Mouse (Mus musculus) CH12.LX (cell line): ENCODE data around the gene Arih1. TPM values are rescaled to one million over a fixed set of nuclear protein-coding genes. Genes with fewer than 3 reads are reported as not detected.

Source experiments
- DNase-seq: peaks from one replicate; pipeline ENCODE4 v3.0.0-alpha.2; 2013; ENCODE audit errors: extremely low read depth
- H3K27ac ChIP-seq: 2 replicates; pipeline ENCODE4 v1.5.1; 2012; ENCODE audit warnings: low read depth, mild to moderate bottlenecking, control low read depth, moderate library complexity; ENCODE audit not compliant: insufficient read depth
- H3K27me3 ChIP-seq: replicated peaks from 2 replicates; pipeline ENCODE3; 2012; ENCODE audit warnings: inconsistent platforms
- H3K36me3 ChIP-seq, 2 experiments: replicated peaks in 1 of 2; 2 replicates each; pipeline versions ENCODE3 to v1.6.1; 2012; ENCODE audit warnings: inconsistent platforms in 1 of 2, low read length in 1 of 2, mild to moderate bottlenecking in 1 of 2, mixed read lengths in 1 of 2, moderate library complexity in 1 of 2; ENCODE audit not compliant: control insufficient read depth in 1 of 2, insufficient read depth in 1 of 2
- H3K4me1 ChIP-seq, 2 experiments: 2 replicates each; pipeline ENCODE4 v1.6.1; 2012; ENCODE audit warnings: inconsistent platforms in 1 of 2, moderate library complexity in 1 of 2; ENCODE audit not compliant: insufficient read depth in 2 of 2, control insufficient read depth in 1 of 2
- H3K4me2 ChIP-seq: 2 replicates; pipeline ENCODE4 v1.6.1; 2012; ENCODE audit warnings: low read depth, mild to moderate bottlenecking, control low read depth; ENCODE audit not compliant: poor library complexity, insufficient read depth, severe bottlenecking
- H3K4me3 ChIP-seq, 3 experiments: fragments of 150-350 bp in 1 of 3; sonication (generic) in 1 of 3; replicated peaks in 1 of 3; 2 replicates each; pipeline versions ENCODE3 to v1.5.1; 2011 to 2012; ENCODE audit warnings: low read depth in 2 of 3, low read length in 2 of 3, mild to moderate bottlenecking in 2 of 3, moderate library complexity in 2 of 3, control low read depth in 1 of 3, improper control_type of control experiment in 1 of 3, inconsistent platforms in 1 of 3, mixed read lengths in 1 of 3; ENCODE audit not compliant: poor library complexity in 1 of 3
- H3K79me2 ChIP-seq: replicated peaks from 2 replicates; pipeline ENCODE4 v1.6.1; 2012; ENCODE audit warnings: mild to moderate bottlenecking, moderate library complexity; ENCODE audit not compliant: control insufficient read depth, poor library complexity, insufficient read depth, severe bottlenecking; ENCODE audit errors: extremely low read depth
- H3K9ac ChIP-seq: 2 replicates; pipeline ENCODE4 v1.6.1; 2012; ENCODE audit warnings: low read depth, mild to moderate bottlenecking, control low read depth, moderate library complexity; ENCODE audit not compliant: insufficient read depth
- H3K9me3 ChIP-seq: replicated peaks from 2 replicates; pipeline ENCODE3; 2012; ENCODE audit warnings: low read length, inconsistent platforms, mixed read lengths
- BHLHE40 ChIP-seq: IDR thresholded peaks from 2 replicates; pipeline ENCODE4 v1.6.1; 2011; ENCODE audit warnings: mild to moderate bottlenecking, low read depth, low read length, improper control_type of control experiment
- CHD1 ChIP-seq: IDR thresholded peaks from 2 replicates; pipeline ENCODE4 v1.6.1; 2012; ENCODE audit warnings: low read depth, low read length, improper control_type of control experiment, inconsistent platforms
- CTCF ChIP-seq, 2 experiments: IDR thresholded peaks in 1 of 2; conservative IDR thresholded peaks in 1 of 2; 2 replicates each; pipeline ENCODE4 v1.5.1; 2011 to 2012; ENCODE audit warnings: low read depth in 2 of 2, low read length in 2 of 2, improper control_type of control experiment in 1 of 2, inconsistent platforms in 1 of 2, mild to moderate bottlenecking in 1 of 2, moderate library complexity in 1 of 2
- E2F4 ChIP-seq: IDR thresholded peaks from 2 replicates; pipeline ENCODE4 v1.6.1; 2011; ENCODE audit warnings: low read depth, low read length, improper control_type of control experiment; ENCODE audit not compliant: insufficient replicate concordance
- ELF1 ChIP-seq: IDR thresholded peaks from 2 replicates; pipeline ENCODE4 v1.6.1; 2014; ENCODE audit warnings: low read depth, mild to moderate bottlenecking, inconsistent platforms, low read length, improper control_type of control experiment
- ETS1 ChIP-seq: conservative IDR thresholded peaks from 2 replicates; pipeline ENCODE4 v1.6.1; 2012; ENCODE audit warnings: low read depth, mild to moderate bottlenecking, inconsistent platforms, low read length, improper control_type of control experiment, moderate library complexity
- HCFC1 ChIP-seq: IDR thresholded peaks from 2 replicates; pipeline ENCODE4 v1.6.1; 2012; ENCODE audit warnings: low read depth, mild to moderate bottlenecking, inconsistent platforms, low read length, improper control_type of control experiment
- IRF4 ChIP-seq: IDR thresholded peaks from 2 replicates; pipeline ENCODE4 v1.6.1; 2014; ENCODE audit warnings: low read depth, mild to moderate bottlenecking, inconsistent platforms, low read length, improper control_type of control experiment
- JUN ChIP-seq: IDR thresholded peaks from 2 replicates; pipeline ENCODE4 v1.6.1; 2011; ENCODE audit warnings: low read depth, mild to moderate bottlenecking, low read length, improper control_type of control experiment, moderate library complexity; ENCODE audit not compliant: insufficient read depth
- MAFK ChIP-seq: IDR thresholded peaks from 2 replicates; pipeline ENCODE4 v1.6.1; 2011; ENCODE audit warnings: low read length, improper control_type of control experiment; ENCODE audit not compliant: insufficient replicate concordance
- MAX ChIP-seq: IDR thresholded peaks from 2 replicates; pipeline ENCODE4 v1.6.1; 2011; ENCODE audit warnings: low read length, improper control_type of control experiment
- MEF2A ChIP-seq: IDR thresholded peaks from 2 replicates; pipeline ENCODE4 v1.6.1; 2014; ENCODE audit warnings: low read depth, mild to moderate bottlenecking, inconsistent platforms, low read length, improper control_type of control experiment, borderline replicate concordance
- MXI1 ChIP-seq: IDR thresholded peaks from 2 replicates; pipeline ENCODE4 v1.6.1; 2011; ENCODE audit warnings: mild to moderate bottlenecking, low read depth, low read length, improper control_type of control experiment
- NELFE ChIP-seq: IDR thresholded peaks from 2 replicates; pipeline ENCODE4 v1.6.1; 2011; ENCODE audit warnings: low read depth, low read length, improper control_type of control experiment
- NRF1 ChIP-seq: IDR thresholded peaks from 2 replicates; pipeline ENCODE4 v1.6.1; 2014; ENCODE audit warnings: low read depth, mild to moderate bottlenecking, inconsistent platforms, low read length, improper control_type of control experiment, moderate library complexity
- PAX5 ChIP-seq: IDR thresholded peaks from 2 replicates; pipeline ENCODE4 v1.6.1; 2012; ENCODE audit warnings: low read length, inconsistent platforms, mixed read lengths
- POLR2A ChIP-seq: IDR thresholded peaks from 2 replicates; pipeline ENCODE4 v1.6.1; 2011; ENCODE audit warnings: low read depth, mild to moderate bottlenecking, improper control_type of control experiment, low read length
- RCOR1 ChIP-seq: conservative IDR thresholded peaks from 2 replicates; pipeline ENCODE4 v1.6.1; 2012; ENCODE audit warnings: low read depth, mild to moderate bottlenecking, inconsistent platforms, low read length, improper control_type of control experiment
- SIN3A ChIP-seq: IDR thresholded peaks from 2 replicates; pipeline ENCODE4 v1.6.1; 2012; ENCODE audit warnings: low read length, improper control_type of control experiment, inconsistent platforms
- TCF12 ChIP-seq: IDR thresholded peaks from 2 replicates; pipeline ENCODE4 v1.6.1; 2014; ENCODE audit warnings: low read depth, mild to moderate bottlenecking, inconsistent platforms, low read length, improper control_type of control experiment
- UBTF ChIP-seq: IDR thresholded peaks from 2 replicates; pipeline ENCODE4 v1.6.1; 2012; ENCODE audit warnings: low read depth, mild to moderate bottlenecking, inconsistent platforms, low read length, improper control_type of control experiment, moderate library complexity
- ZC3H11A ChIP-seq: IDR thresholded peaks from 2 replicates; pipeline ENCODE4 v1.6.1; 2012; ENCODE audit warnings: low read depth, mild to moderate bottlenecking, inconsistent platforms, low read length, improper control_type of control experiment
- ZKSCAN1 ChIP-seq: IDR thresholded peaks from 2 replicates; pipeline ENCODE4 v1.6.1; 2012; ENCODE audit warnings: low read depth, inconsistent platforms, low read length, improper control_type of control experiment, borderline replicate concordance
- dilution Hi-C: fragments of 300-500 bp; cut with MboI; formaldehyde crosslinking; loops from 2 replicates; pipeline ENCODE4 v1.14.3; 2020; ENCODE audit warnings: low sequenced_read_pairs; ENCODE audit not compliant: extremely low pct_unique_long_range_greater_than_20kb, extremely low pct_ligation_motif_present
- in situ Hi-C: fragments of 300-500 bp; cut with MboI; formaldehyde crosslinking; loops from 3 replicates; pipeline ENCODE4 v1.14.3; 2019; ENCODE audit warnings: low sequenced_read_pairs, low pct_ligation_motif_present, low pct_unique_long_range_greater_than_20kb, mixed read lengths
- polyA plus RNA-seq: library from polyadenylated mRNA; unstranded; fragments of >175 nt; gene quantifications from 2 replicates; pipeline ENCODE4 v1.2.1, GENCODE M21; 2012; ENCODE audit warnings: low read depth; ENCODE audit not compliant: insufficient read length
- total RNA-seq, 2 experiments: library from RNA; depleted of rRNA; stranded (reverse); fragments of 300-350 nt in 1 of 2; fragments of >200 nt in 1 of 2; gene quantifications; 2 replicates each; pipeline ENCODE4 v1.2.3; 2012 to 2014

Gene Arih1
- total and polyA plus RNA-seq, 3 experiments: 38.7 to 68.7 (median 52.4) TPM

- TF ChIP-seq ZC3H11A (no peak), POLR2A (no peak), IRF4 (no peak), NRF1 (no peak), UBTF (no peak), MAX (no peak), ETS1 (no peak), BHLHE40 (no peak), NELFE (no peak), ELF1 (no peak), MXI1 (no peak), CTCF (conservative IDR thresholded peaks at IDR 0.05 in 1 of 2, IDR thresholded peaks at IDR 0.05 in 1 of 2; ENCODE audit: low read depth in 2 of 2, low read length in 2 of 2) (no peak), ZKSCAN1 (no peak), RCOR1 (no peak), E2F4 (no peak), HCFC1 (no peak), JUN (no peak), MAFK (no peak), CHD1 (no peak)
- no peaks in the 10 kb centered on the region for H3K36me3 ChIP-seq
- in situ Hi-C loops: no loop called here
- no peaks in the 10 kb centered on the region for H3K27me3 ChIP-seq
- no peak overlapping the region for H3K27ac ChIP-seq
- H3K4me1 ChIP-seq: peaks cover 0 to 10% of the 10 kb centered on the region in 2 experiments; a peak in 1 of 4 replicates
- no peak overlapping the region for H3K4me3 ChIP-seq
- H3K79me2 ChIP-seq: no peaks in the 10 kb centered on the region
- H3K9ac ChIP-seq: no peak overlapping the region
- DNase-seq: no peak
- H3K9me3 ChIP-seq: no peaks in the 10 kb centered on the region
- H3K4me2 ChIP-seq: no peak overlapping the region
- dilution Hi-C loops: no loop called here
These were observed 41.2 kb upstream of the Arih1 start for GRCm38 (mm10) chr9:59527580-59527979.

- Histone ChIP-seq H3K9ac (no peak overlapping the region), H3K9me3 (no peaks in the 10 kb centered on the region), H3K27me3 (no peaks in the 10 kb centered on the region), H3K4me2 (no peak overlapping the region), H3K27ac (no peak overlapping the region), H3K4me3 (no peak overlapping the region), H3K79me2 (no peaks in the 10 kb centered on the region), H3K36me3 (no peaks in the 10 kb centered on the region), H3K4me1 (peaks cover 0 to 2% of the 10 kb centered on the region in 2 experiments; a peak in 1 of 4 replicates)
- in situ Hi-C loops (no loop called here), dilution Hi-C loops (no loop called here)
- no peak for DNase-seq
- TF ChIP-seq TCF12 (no peak), CHD1 (no peak), SIN3A (no peak), MEF2A (no peak), PAX5 (no peak), ELF1 (no peak), JUN (no peak)
These were observed 40.3 kb upstream of the Arih1 start for GRCm38 (mm10) chr9:59526727-59527126.
